Mouse (Mus musculus): Measurements from ENCODE around the gene Gjb1.
A peak's percentile ranks its signal among the peaks of the same experiment; 100 is the strongest.

The Gjb1 gene

GRCm38 (mm10) chrX:101396459-101396858, 20.3 kb downstream of the Gjb1 start:
- DNase-seq (ENCODE audit: low read depth in 2 of 2, low spot score in 2 of 2): no peak

DNA sequence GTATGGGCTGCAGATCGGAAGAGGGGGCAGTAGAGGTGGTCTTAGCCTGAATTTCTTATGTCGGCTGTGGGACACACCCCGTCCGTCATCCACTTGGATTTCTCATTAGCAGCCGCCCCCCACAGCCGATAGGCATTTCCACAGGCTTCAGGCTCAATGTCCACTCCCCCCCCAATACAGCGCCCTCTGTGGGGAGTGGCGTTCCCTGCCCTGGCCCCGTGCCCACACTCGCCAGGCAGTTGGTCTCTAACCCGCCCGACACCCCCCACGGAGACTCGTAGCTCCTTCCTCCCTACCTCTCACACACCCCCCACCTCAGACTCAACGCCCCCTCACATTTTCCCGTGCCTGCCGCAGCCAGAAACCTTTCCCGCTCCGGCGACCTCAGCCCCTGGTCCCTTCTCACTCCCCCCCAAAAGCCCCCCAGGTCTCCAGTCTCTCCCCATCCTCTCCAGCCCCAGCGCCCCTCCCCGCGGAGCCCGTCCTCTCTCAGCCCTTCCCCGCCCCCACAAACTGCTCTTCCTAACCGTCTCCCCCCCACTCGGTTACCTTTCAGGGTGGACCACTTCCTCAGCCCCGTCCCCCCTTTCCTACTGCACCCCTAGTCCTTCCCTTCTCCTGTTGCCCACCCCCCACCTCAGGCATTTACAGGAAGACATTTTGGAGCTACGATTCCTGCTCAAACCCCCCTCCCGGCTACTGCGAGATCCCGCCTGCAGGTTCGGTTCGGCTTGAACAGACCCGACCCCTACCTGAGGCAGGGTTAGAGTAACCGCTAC, 43.0 kb downstream of the Gjb1 start:
- DNase-seq (ENCODE audit: low read depth in 2 of 2, low spot score in 2 of 2): peak; percentile 2 to 8

DNA sequence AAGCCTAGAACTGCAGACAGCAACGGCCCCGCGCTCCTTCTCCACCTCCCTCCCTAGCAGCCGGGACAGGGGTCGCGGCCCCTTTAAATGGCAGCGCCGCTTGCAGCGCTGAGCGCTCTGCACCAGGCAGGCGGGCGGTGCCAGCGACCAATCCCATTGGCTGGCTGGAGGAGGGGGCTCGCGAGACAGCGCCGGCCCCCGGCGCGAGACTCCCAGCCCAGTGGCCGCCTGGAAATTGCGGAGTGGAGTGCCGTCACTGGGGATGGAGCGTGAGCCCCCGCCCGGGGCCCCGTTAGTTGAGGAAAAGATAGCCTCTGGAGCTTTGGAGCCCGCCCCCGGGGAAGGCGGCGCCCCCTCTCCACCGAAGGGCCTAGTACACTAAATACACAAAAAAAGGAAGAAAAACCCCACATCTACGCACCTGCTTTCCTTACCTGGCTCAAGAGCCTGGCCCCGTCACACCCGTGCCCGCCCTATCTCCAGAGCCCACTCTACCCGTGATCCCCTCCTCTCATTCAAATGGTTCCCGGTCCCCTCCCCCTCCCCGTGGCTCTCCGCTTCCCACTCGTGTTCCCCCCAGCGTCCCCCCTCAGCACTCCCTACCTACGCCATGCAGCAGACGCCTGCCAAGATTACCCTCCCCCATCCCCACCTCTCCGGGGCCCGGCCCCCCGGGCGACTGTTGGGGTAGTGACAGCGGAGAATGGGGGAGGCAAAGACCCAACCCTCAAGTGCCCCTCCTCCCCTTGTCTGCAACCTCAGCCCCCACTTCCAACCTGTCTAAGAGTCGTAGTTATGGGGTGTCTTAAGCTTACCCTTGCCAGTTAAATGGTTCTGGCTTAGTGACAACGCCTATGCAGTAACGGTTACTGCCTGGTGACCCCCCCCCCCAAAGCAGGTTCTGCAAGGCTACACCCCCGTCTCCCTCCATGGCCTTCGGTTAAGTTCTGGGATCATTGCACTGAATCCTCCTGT, 43.8 kb downstream of the Gjb1 start:
- DNase-seq (ENCODE audit: low read depth in 2 of 2, low spot score in 2 of 2): peak; percentile 73 to 75

DNA sequence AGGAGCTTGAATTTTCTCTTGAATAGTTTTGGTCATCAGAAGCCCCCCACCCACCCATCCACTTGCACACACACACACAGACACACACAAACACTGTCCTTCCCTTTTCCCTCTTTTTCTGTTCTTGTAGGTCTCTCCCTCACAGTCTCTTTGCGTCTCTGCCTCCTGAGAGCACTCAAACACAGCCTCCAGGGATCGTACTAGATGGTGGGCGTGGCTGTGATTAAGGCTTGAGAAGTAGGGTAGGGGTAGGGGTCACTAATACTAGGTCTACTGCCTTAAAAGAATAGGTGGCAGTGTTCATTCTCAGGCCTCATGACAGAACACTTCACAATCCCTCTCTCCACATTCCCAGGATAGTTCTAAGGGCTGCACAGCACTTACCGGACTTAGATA, 44.5 kb downstream of the Gjb1 start, which contains the start of gene Zmym3:
TSS of gene Zmym3 (minus strand) at position 150 of the 396 bp plus-strand sequence.
- no peak for DNase-seq (ENCODE audit: low read depth in 2 of 2, low spot score in 2 of 2)

- DNase-seq (ENCODE audit: low read depth in 2 of 2, low spot score in 2 of 2): no peak
Observed at GRCm38 (mm10) chrX:101423462-101423861, 47.3 kb downstream of the Gjb1 start.

DNA sequence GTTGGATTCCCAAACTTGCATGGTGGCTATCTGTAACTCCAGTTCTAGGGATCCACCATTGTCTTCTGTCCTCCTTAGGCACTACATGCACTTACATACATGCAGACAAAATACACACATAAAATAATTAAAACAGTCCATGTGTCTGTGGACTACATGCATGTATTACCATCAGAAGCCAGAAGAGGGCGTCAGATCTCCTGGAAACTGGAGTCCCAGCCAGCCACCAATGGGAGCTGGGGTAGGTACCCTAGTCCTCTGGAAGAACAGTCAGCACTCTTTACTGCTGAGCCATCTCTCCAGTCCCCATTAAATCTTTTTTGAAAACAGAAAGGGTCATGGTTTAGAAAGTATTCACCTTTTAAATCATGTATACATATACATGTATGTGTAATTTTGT, 51.6 kb downstream of the Gjb1 start:
- DNase-seq (ENCODE audit: low read depth in 2 of 2, low spot score in 2 of 2): peak; percentile 3 to 29

DNA sequence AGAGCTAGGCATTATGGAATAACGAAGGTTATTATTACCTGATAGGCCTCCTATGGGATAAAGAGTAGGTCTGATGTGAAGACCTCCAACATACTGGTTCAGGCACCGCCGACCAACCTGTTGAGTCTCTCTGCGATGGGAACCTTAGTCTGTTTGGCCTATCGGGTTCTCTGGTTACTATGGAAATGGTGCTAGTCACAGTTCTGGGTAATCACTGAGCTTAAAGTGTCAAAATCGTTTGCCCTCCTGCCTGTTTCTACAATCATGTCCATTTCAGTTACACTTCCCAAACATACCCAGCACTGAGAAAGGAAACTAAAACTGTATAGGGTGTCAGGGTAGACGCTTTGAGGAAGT, 52.6 kb downstream of the Gjb1 start:
- no peak for DNase-seq (ENCODE audit: low read depth in 2 of 2, low spot score in 2 of 2)

DNA sequence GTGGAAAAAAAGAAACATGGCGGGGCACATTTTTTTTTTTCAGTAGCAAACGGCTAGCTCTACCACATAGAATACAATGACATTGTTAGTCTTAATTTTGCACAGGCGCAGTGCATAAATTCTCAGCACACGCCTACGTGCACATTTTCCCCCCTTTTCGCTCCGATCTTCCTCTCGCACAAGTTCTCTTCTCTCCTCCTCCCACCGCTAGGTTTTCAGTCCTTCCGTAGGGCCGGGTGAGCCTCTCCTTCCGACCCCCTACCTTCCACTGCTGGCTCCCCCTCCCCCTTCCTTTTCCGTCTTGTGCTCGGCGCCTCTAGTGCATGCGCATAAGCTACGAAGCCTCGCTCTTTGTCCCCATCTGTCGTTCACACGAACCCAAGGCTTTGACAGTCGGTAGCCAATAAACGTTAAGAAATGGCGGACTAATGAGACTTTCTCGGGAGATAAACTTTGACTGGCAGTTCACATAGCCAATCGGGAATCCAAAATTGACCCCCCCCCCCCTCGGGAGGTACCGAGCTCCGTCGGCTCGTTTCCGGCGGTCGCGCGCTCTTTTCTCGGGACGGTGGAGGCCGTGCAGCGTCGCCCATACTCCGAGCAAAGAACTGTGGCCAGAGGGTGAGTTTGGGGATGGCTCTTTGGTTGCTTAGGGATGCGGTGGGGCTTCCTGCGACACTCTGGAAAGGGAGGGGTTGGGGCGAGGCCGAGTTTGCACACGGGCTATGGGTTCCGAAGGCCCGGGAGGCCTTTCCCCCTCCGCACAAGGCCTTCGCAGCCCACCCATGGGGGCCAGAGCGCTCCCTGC, 53.2 kb downstream of the Gjb1 start, which contains the start of gene Nono:
TSS of gene Nono (plus strand) at position 177 of the 808 bp plus-strand sequence.
- peak; percentile 75 for DNase-seq (ENCODE audit: low read depth in 2 of 2, low spot score in 2 of 2)

GRCm38 (mm10) chrX:101429976-101430375, 53.8 kb downstream of the Gjb1 start:
- no peak for DNase-seq (ENCODE audit: low read depth in 2 of 2, low spot score in 2 of 2)
